Mouse (Mus musculus): ENCODE measurements around the gene Hddc2. TPM values are rescaled to one million over a fixed set of nuclear protein-coding genes. Genes with fewer than 3 reads are reported as not detected.
"Not testable (repeated sequence)": the region's sequence is repeated elsewhere in the genome, so short reads cannot be mapped to it uniquely, and the experiment has no call there.

The Hddc2 gene
- polyA plus RNA-seq, 1 experiment from 2014 or later, result 64.7 TPM

DNA sequence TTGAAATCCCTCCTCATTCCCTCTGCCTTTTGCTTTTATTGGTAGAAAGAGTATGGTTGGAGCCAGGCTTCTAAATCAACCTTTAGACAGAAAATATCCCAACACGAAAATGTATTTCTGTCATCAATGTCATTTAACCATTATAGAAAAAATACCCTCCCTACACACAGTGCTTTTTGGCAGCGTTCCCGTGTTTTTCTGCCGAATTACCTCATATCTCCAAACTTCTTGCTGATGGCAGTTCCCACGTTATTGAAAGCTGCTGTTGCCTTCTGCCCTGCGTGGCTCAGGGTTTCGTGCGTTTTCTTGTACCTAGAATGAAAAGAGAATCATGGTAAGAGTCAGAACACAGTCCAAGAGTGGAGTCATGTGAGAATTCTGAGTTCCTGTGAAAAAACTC, 33.2 kb downstream of the Hddc2 start:
- Histone ChIP-seq H3K27ac (ENCODE audit: low read depth, low read length) (no peak overlapping the region), H3K9ac (ENCODE audit: low read length) (no peak overlapping the region), H3K4me1 (ENCODE audit: control insufficient read depth, insufficient read depth, low read length) (no peaks in the 10 kb centered on the region), H3K9me3 (replicated peaks; ENCODE audit: control insufficient read depth, low read length) (no peaks in the 10 kb centered on the region), H3K4me3 (ENCODE audit: low read depth, low read length) (no peak overlapping the region), H3K27me3 (replicated peaks; ENCODE audit: control insufficient read depth, insufficient read depth, low read length) (no peaks in the 10 kb centered on the region), H3K4me2 (ENCODE audit: low read length) (no peak overlapping the region), H3K36me3 (ENCODE audit: control insufficient read depth, insufficient read depth, low read length) (no peaks in the 10 kb centered on the region)
- ATAC-seq (no peak), DNase-seq (ENCODE audit: low spot score) (no peak)
- 87% methylated on average over 8 of the region's 8 CpGs for WGBS

DNA sequence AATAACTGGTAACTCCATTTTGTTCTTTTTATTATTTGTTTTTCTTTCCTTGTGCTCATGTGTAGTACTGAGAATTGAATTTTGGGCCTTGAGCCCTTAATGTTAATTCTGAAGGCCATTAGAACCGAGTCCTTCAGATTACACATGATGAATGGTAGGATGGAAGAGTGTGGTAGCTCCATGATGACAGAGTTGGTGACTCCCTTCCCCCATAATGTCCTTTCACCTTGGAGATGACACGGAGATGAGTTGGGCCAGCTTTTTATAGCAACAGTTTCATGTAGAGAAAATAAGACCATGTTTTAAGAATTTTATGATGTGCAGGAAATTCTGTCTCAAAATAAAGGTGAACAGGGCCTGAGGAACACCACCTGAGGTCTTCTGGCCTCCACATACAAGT, 37.9 kb downstream of the Hddc2 start:
- DNase-seq (ENCODE audit: low spot score) (no peak), ATAC-seq (no peak)
- no peaks in the 10 kb centered on the region for H3K36me3 ChIP-seq (ENCODE audit: control insufficient read depth, insufficient read depth, low read length)
- no peak overlapping the region for H3K9ac ChIP-seq (ENCODE audit: low read length)
- no peaks in the 10 kb centered on the region for H3K9me3 ChIP-seq (replicated peaks; ENCODE audit: control insufficient read depth, low read length)
- no peaks in the 10 kb centered on the region for H3K4me1 ChIP-seq (ENCODE audit: control insufficient read depth, insufficient read depth, low read length)
- WGBS, result 86% methylated on average over 2 of the region's 2 CpGs
- no peaks in the 10 kb centered on the region for H3K27me3 ChIP-seq (replicated peaks; ENCODE audit: control insufficient read depth, insufficient read depth, low read length)
- no peak overlapping the region for H3K4me2 ChIP-seq (ENCODE audit: low read length)
- no peak overlapping the region for H3K27ac ChIP-seq (ENCODE audit: low read depth, low read length)
- H3K4me3 ChIP-seq (ENCODE audit: low read depth, low read length), result no peak overlapping the region

DNA sequence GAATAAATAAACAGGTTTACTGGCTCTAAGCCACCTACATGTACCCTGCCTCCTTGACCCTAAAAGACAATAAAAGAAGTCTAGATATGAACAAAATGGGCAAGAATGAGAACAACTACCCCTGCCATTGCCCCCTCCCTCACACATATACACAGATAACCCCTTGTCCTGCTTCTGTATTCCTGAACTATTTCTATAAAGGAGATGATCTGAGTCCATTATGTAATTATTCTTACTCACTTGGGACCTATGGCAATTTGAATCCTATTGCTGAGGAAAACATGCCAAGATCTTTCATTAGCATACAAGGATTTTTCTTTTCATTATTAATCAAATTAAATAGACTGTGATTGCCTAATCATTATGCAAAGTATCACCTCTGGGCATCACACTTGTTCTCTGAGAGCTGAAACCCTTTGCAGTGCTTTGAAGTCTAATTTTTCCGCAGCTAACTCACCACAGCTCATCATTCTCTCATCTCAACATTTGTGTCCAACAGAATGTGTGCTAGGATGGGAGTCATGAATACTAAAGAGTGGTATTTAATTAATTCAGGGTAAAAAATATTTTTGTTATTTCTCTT, 39.8 kb downstream of the Hddc2 start:
- no peak overlapping the region for H3K4me2 ChIP-seq (ENCODE audit: low read length)
- 55% methylated on average over 1 of the region's 1 CpGs for WGBS
- ATAC-seq, result no peak

DNA sequence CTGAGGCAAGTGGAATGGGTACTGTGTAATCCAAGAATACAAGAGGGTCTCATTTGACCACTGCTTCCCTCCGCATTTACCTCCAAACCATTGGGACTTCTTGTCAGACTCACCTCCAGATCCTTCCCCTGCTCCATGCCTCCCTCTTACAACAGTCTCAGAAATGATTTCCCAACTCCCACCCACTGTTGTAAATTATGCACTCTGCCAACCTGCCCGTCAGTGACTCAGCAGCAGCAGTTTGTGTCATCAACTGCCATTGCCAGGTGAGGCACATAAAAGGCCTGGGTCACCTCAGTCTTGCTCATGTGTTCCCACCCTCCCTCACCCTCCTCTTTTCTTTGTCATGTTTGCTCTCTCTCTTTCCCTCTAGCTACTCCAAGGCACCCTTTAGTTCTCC, 41.0 kb downstream of the Hddc2 start:
- H3K27me3 ChIP-seq (replicated peaks; ENCODE audit: control insufficient read depth, insufficient read depth, low read length), result no peaks in the 10 kb centered on the region
- H3K4me2 ChIP-seq (ENCODE audit: low read length), result no peak overlapping the region
- no peaks in the 10 kb centered on the region for H3K9me3 ChIP-seq (replicated peaks; ENCODE audit: control insufficient read depth, low read length)
- no peaks in the 10 kb centered on the region for H3K4me1 ChIP-seq (ENCODE audit: control insufficient read depth, insufficient read depth, low read length)
- no peak overlapping the region for H3K27ac ChIP-seq (ENCODE audit: low read depth, low read length)
- ATAC-seq (no peak), DNase-seq (ENCODE audit: low spot score) (no peak)
- H3K4me3 ChIP-seq (ENCODE audit: low read depth, low read length), result no peak overlapping the region
- no peak overlapping the region for H3K9ac ChIP-seq (ENCODE audit: low read length)
- no peaks in the 10 kb centered on the region for H3K36me3 ChIP-seq (ENCODE audit: control insufficient read depth, insufficient read depth, low read length)
- WGBS, result 96% methylated on average over 2 of the region's 2 CpGs

More for the DNA sequence above, 39.8 kb downstream of the Hddc2 start:
- no peak overlapping the region for H3K4me3 ChIP-seq (ENCODE audit: low read depth, low read length)
- H3K36me3 ChIP-seq (ENCODE audit: control insufficient read depth, insufficient read depth, low read length), result no peaks in the 10 kb centered on the region
- no peak overlapping the region for H3K9ac ChIP-seq (ENCODE audit: low read length)
- H3K4me1 ChIP-seq (ENCODE audit: control insufficient read depth, insufficient read depth, low read length), result no peaks in the 10 kb centered on the region
- no peaks in the 10 kb centered on the region for H3K9me3 ChIP-seq (replicated peaks; ENCODE audit: control insufficient read depth, low read length)
- DNase-seq (ENCODE audit: low spot score), result no peak
- H3K27ac ChIP-seq (ENCODE audit: low read depth, low read length), result no peak overlapping the region
- no peaks in the 10 kb centered on the region for H3K27me3 ChIP-seq (replicated peaks; ENCODE audit: control insufficient read depth, insufficient read depth, low read length)

DNA sequence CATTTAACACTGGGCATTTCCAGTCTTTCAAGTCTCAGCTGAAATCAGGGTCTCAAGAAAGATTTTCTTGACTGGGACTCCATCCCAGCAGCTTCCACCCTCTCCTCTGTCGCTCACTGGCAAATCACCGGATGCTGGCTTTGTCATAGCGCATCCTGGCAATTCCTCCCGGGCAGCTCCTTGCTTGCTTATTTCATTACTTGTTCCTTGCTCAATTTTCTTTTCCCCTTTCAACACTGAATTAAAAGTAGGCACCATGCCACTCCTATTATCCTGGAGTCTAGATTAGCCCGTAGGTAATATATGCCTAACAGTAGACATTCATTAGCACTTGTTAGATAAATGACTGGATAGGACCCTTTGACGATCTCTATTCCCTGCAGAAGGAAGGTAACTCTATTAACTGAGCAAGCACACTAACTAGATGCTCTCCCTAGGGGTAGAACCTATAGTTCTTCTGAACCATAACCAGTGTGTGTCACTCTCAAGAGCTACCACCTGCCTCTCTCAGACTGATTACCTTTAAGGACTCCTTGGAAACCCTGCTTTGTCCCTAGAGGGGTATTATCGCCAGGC, 41.8 kb downstream of the Hddc2 start:
- no peak overlapping the region for H3K9ac ChIP-seq (ENCODE audit: low read length)
- no peaks in the 10 kb centered on the region for H3K9me3 ChIP-seq (replicated peaks; ENCODE audit: control insufficient read depth, low read length)
- WGBS, result 51% methylated on average over 7 of the region's 7 CpGs
- H3K27ac ChIP-seq (ENCODE audit: low read depth, low read length), result no peak overlapping the region
- H3K36me3 ChIP-seq (ENCODE audit: control insufficient read depth, insufficient read depth, low read length), result no peaks in the 10 kb centered on the region
- no peak overlapping the region for H3K4me3 ChIP-seq (ENCODE audit: low read depth, low read length)
- ATAC-seq, result no peak
- no peaks in the 10 kb centered on the region for H3K27me3 ChIP-seq (replicated peaks; ENCODE audit: control insufficient read depth, insufficient read depth, low read length)
- DNase-seq (ENCODE audit: low spot score), result no peak
- no peak overlapping the region for H3K4me2 ChIP-seq (ENCODE audit: low read length)
- no peaks in the 10 kb centered on the region for H3K4me1 ChIP-seq (ENCODE audit: control insufficient read depth, insufficient read depth, low read length)

DNA sequence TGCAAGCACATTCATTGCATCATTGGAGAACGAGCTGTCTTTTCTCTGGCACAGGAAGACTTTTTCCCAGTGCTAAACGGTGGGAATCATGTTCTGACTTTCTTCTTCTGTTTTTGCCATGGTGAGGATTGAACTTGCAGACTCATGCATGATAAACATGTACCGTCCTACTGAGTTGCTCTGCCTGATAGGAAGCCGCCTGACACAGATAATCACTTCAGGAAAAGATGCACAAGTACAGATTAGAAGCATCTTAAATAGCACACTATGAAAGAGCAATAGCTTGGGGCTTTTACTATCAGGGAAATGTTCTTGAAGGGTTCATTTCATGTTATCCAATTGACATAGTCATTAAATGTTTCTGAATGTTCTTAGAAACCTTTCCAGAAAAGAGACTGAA, 46.6 kb downstream of the Hddc2 start:
- no peaks in the 10 kb centered on the region for H3K36me3 ChIP-seq (ENCODE audit: control insufficient read depth, insufficient read depth, low read length)
- ATAC-seq (no peak), DNase-seq (ENCODE audit: low spot score) (no peak)
- no peaks in the 10 kb centered on the region for H3K4me1 ChIP-seq (ENCODE audit: control insufficient read depth, insufficient read depth, low read length)
- no peak overlapping the region for H3K27ac ChIP-seq (ENCODE audit: low read depth, low read length)
- no peaks in the 10 kb centered on the region for H3K9me3 ChIP-seq (replicated peaks; ENCODE audit: control insufficient read depth, low read length)
- WGBS, result 86% methylated on average over 4 of the region's 4 CpGs
- no peak overlapping the region for H3K4me2 ChIP-seq (ENCODE audit: low read length)
- H3K9ac ChIP-seq (ENCODE audit: low read length), result no peak overlapping the region
- no peaks in the 10 kb centered on the region for H3K27me3 ChIP-seq (replicated peaks; ENCODE audit: control insufficient read depth, insufficient read depth, low read length)
- no peak overlapping the region for H3K4me3 ChIP-seq (ENCODE audit: low read depth, low read length)

DNA sequence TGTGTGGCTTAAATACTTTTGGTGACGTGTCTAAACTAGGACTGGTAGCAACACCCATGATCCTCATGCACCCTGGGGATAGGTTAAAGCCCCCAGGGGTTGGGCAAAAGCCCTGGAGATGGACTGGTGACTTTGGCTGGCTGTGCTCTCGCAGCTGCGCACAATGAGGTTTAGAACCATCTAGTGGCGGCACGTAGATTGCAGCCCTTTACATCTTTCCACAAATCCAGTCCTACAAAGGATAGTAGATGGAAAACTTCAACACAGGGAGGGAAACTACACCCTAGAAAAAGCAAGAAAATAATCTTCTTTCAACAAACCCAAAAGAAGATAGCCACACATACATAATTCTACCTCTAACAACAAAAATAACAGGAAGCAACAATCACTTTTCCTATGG, 57.0 kb downstream of the Hddc2 start:
- not testable (repeated sequence) for H3K9ac ChIP-seq (ENCODE audit: low read length); H3K4me3 ChIP-seq (ENCODE audit: low read depth, low read length); ATAC-seq; H3K27me3 ChIP-seq (replicated peaks; ENCODE audit: control insufficient read depth, insufficient read depth, low read length); H3K4me2 ChIP-seq (ENCODE audit: low read length); H3K9me3 ChIP-seq (replicated peaks; ENCODE audit: control insufficient read depth, low read length); H3K36me3 ChIP-seq (ENCODE audit: control insufficient read depth, insufficient read depth, low read length); H3K4me1 ChIP-seq (ENCODE audit: control insufficient read depth, insufficient read depth, low read length); H3K27ac ChIP-seq (ENCODE audit: low read depth, low read length)
- WGBS, result 10% methylated on average over 4 of the region's 5 CpGs
- DNase-seq (ENCODE audit: low spot score), result peak; percentile 6

Other genes with a start within 250 kb of the Hddc2 start
- 20.4 and 24.4 TPM in 2 replicates for gene Tpd52l1, start 132.6 kb downstream of the Hddc2 start, polyA plus RNA-seq (2014; fragmentation: Nextera tagmentation; extraction: Ambion mirVana)